Mouse (Mus musculus): ENCODE results near the gene Elavl1.
A peak's percentile ranks its signal among the peaks of the same experiment; 100 is the strongest.
"Not testable (repeated sequence)": the region's sequence is repeated elsewhere in the genome, so short reads cannot be mapped to it uniquely, and the experiment has no call there.

Gene Elavl1

GRCm38 (mm10) chr8:4257350-4257749, 67.9 kb downstream of the Elavl1 start:
- no peak for DNase-seq (ENCODE audit: low spot score)

GRCm38 (mm10) chr8:4256911-4257310, 68.3 kb downstream of the Elavl1 start:
- no peak for DNase-seq (ENCODE audit: low spot score)

- DNase-seq (ENCODE audit: low spot score): not testable (repeated sequence)
Measured at GRCm38 (mm10) chr8:4255471-4255870, 69.7 kb downstream of the Elavl1 start.

GRCm38 (mm10) chr8:4254001-4254400, 71.2 kb downstream of the Elavl1 start:
- no peak for DNase-seq (ENCODE audit: low spot score)

- DNase-seq (ENCODE audit: low spot score): peak; percentile 94
Measured at GRCm38 (mm10) chr8:4252934-4253841, 72.0 kb downstream of the Elavl1 start, which contains the start of gene Snapc2. Gene Snapc2, plus strand, starts transcription at chr8:4253080.

GRCm38 (mm10) chr8:4252116-4252760, 73.0 kb downstream of the Elavl1 start:
- no peak for DNase-seq (ENCODE audit: low spot score)

GRCm38 (mm10) chr8:4250306-4250970, 74.8 kb downstream of the Elavl1 start:
- DNase-seq (ENCODE audit: low spot score): peak; percentile 75

GRCm38 (mm10) chr8:4249213-4249612, 76.0 kb downstream of the Elavl1 start:
- DNase-seq (ENCODE audit: low spot score): no peak

- DNase-seq (ENCODE audit: low spot score): no peak
Measured at GRCm38 (mm10) chr8:4247951-4248540, 77.2 kb downstream of the Elavl1 start, which contains the start of gene Tgfbr3l. Gene Tgfbr3l, plus strand, starts transcription at chr8:4248214.

- no peak for DNase-seq (ENCODE audit: low spot score)
Measured at GRCm38 (mm10) chr8:4247241-4247640, 78.0 kb downstream of the Elavl1 start.

- DNase-seq (ENCODE audit: low spot score): no peak
Measured at GRCm38 (mm10) chr8:4245737-4246136, 79.5 kb downstream of the Elavl1 start.

GRCm38 (mm10) chr8:4245061-4245460, 80.2 kb downstream of the Elavl1 start:
- no peak for DNase-seq (ENCODE audit: low spot score)

GRCm38 (mm10) chr8:4239193-4239890, 85.9 kb downstream of the Elavl1 start:
- no peak for DNase-seq (ENCODE audit: low spot score)

- peak; percentile 98 for DNase-seq (ENCODE audit: low spot score)
Measured at GRCm38 (mm10) chr8:4238434-4239192, 86.6 kb downstream of the Elavl1 start, which contains the start of the genes Map2k7 and Gm49320. Gene Map2k7, plus strand, starts transcription at chr8:4238740. Gene Gm49320, plus strand, starts transcription at chr8:4238865.

- DNase-seq (ENCODE audit: low spot score): peak; percentile 45
Measured at GRCm38 (mm10) chr8:4237814-4238433, 87.3 kb downstream of the Elavl1 start.
